Mouse (Mus musculus) liver, embryonic 14.5 days (tissue): Measurements from ENCODE around the gene Nedd4.

Experiments
- CTCF ChIP-seq: IDR thresholded peaks from 2 replicates; pipeline ENCODE4 v1.5.1; 2016; ENCODE audit warnings: antibody characterized with exemption, low read depth, control low read depth
- EP300 ChIP-seq: IDR thresholded peaks from 2 replicates; pipeline ENCODE4 v1.6.1; 2016; ENCODE audit warnings: antibody characterized with exemption, low read depth

GRCm38 (mm10) chr9:72703754-72704153 lies 41.6 kb downstream of the Nedd4 start:
- TF ChIP-seq CTCF (no peak), EP300 (no peak)
